Mouse (Mus musculus) liver, adult 2 months (tissue): ENCODE measurements at regions not wholly inside any gene's neighbourhood (a gene's known extent, or its start where the extent isn't known, plus 50 kb on each side); places are given as distances from the start of the nearest gene placed in this dataset.
"Not testable (repeated sequence)": the region's sequence is repeated elsewhere in the genome, so short reads cannot be mapped to it uniquely, and the experiment has no call there.

Experiments
- CTCF ChIP-seq: fragments of 200-500 bp; IDR thresholded peaks from 2 replicates; pipeline ENCODE4 v1.5.1; 2011; ENCODE audit warnings: low read depth, low read length, control low read depth
- POLR2A ChIP-seq: fragments of 200-500 bp; IDR thresholded peaks from 2 replicates; pipeline ENCODE4 v1.6.1; 2011; ENCODE audit warnings: low read length, control low read depth; ENCODE audit not compliant: insufficient read depth; ENCODE audit errors: extremely low read depth

DNA sequence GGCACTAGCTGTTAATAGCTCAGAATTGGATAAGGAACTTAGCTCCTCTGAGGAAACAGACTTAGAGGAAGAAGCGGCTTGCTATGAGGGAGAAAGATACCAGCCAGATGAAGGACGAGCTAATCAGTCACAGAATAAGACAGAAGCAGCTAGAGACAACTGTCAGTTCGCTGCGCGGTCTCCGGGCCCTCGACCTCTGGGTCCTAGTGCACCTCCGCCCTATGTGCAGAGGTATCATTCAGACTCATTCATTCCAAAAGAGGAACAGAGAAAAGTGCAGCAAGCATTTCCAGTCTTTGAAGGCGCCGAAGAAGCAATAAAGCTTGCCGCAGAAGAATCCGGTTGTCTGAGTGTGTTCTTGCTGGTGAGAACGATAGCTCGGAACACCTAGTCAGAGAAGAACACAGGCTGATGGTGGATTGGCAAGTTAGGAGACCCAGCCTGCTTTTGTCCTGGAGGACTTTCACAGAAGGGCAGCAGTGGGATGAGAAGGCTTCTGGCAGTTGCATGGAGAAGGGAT lies 142.1 kb downstream of the Arrdc3 start:
- not testable (repeated sequence) for TF ChIP-seq CTCF, POLR2A
